Mouse (Mus musculus): ENCODE data around the gene Gm1043. TPM values are rescaled to one million over a fixed set of nuclear protein-coding genes. Genes with fewer than 3 reads are reported as not detected.

Gene Gm1043
- polyA plus RNA-seq, 1 experiment from 2014 or later, result not detected

- no peak for ATAC-seq (replicated peaks; ENCODE audit: insufficient number of reproducible peaks, low FRiP score, low TSS enrichment, low read depth)
- WGBS, result 2% methylated on average over 19 of the region's 19 CpGs
- no peaks in the 10 kb centered on the region for H3K9me3 ChIP-seq (replicated peaks; ENCODE audit: control insufficient read depth, low read length)
- H3K4me1 ChIP-seq (ENCODE audit: control insufficient read depth, insufficient read depth, low read length), result peaks cover 7% of the 10 kb centered on the region
- peak; percentile 88 for DNase-seq (ENCODE audit: low spot score)
- peaks cover 50% of the 10 kb centered on the region for H3K27me3 ChIP-seq (ENCODE audit: control insufficient read depth, insufficient read depth, low read length)
- H3K4me2 ChIP-seq (ENCODE audit: low read depth, low read length), result no peak overlapping the region
- no peak overlapping the region for H3K4me3 ChIP-seq (ENCODE audit: low read depth, low read length)
- H3K36me3 ChIP-seq (replicated peaks; ENCODE audit: control insufficient read depth, insufficient read depth, low read depth, low read length), result no peaks in the 10 kb centered on the region
- H3K27ac ChIP-seq (replicated peaks; ENCODE audit: low read depth, low read length), result no peak overlapping the region
- H3K9ac ChIP-seq (replicated peaks; ENCODE audit: low read length), result no peak overlapping the region
Measured at GRCm38 (mm10) chr5:37243169-37243886, 158.2 kb downstream of the Gm1043 start.

DNA sequence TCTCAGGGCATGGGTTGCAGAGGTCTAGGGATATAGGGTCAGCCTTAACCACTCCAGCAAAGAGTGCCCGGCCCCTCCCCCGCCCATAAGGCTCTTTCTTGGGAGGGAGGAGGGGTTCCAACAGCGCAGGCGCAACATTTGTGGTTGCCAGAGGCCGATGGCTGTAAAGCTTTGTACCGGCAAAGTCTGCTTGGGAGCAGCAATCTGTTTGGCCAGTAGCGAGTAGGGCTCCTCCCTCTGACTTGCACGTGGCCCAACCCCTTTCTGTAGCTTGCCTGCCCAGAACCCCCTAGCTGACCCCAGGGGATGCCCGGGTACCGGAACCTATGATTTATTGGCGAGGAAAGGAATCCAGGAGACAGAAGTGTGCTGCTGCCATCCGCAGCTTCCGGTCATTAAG lies 159.0 kb downstream of the Gm1043 start:
- Histone ChIP-seq H3K9ac (replicated peaks; ENCODE audit: low read length) (no peak overlapping the region), H3K36me3 (replicated peaks; ENCODE audit: control insufficient read depth, insufficient read depth, low read depth, low read length) (no peaks in the 10 kb centered on the region), H3K4me3 (ENCODE audit: low read depth, low read length) (0 out of 2 replicates have a peak overlapping the region, but pooled peaks have one; percentile 5), H3K9me3 (replicated peaks; ENCODE audit: control insufficient read depth, low read length) (no peaks in the 10 kb centered on the region), H3K4me2 (ENCODE audit: low read depth, low read length) (peak overlapping the region; percentile 7; the same call in 1 of the 2 replicates), H3K4me1 (ENCODE audit: control insufficient read depth, insufficient read depth, low read length) (peaks cover 7% of the 10 kb centered on the region), H3K27me3 (ENCODE audit: control insufficient read depth, insufficient read depth, low read length) (peaks cover 50% of the 10 kb centered on the region), H3K27ac (replicated peaks; ENCODE audit: low read depth, low read length) (no peak overlapping the region)
- ATAC-seq (replicated peaks; ENCODE audit: insufficient number of reproducible peaks, low FRiP score, low TSS enrichment, low read depth) (no peak), DNase-seq (ENCODE audit: low spot score) (peak; percentile 38)
- whole genome bisulfite sequencing, result 2% methylated on average over 13 of the region's 13 CpGs

DNA sequence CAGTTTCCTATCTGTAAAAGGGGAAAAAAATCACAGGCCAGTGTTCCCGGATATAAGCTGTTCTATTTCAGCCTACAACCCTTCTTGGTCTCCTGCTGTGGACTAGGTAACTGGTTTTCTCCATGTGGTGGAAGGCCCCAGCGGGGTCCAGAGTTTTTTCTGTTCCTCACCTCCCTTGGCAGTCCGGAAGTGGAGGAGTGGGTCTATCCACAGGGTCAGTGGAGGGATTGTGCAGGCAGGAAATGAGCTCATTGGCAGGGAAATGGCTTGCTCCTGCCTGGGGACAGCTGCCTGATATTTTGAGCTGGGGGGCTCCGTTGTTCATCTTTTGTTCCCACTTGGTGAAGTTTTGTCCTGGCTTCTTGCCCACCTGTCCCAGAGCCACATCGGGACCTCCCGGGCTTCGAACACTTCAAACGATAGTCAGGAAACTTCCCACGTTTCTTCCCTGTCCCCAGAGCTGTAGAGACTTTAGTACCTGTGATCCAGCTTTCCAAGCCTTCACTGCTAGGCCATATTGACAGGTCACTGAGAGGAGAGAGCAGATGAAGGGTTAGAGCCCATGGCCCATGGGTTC lies 159.6 kb downstream of the Gm1043 start:
- H3K27me3 ChIP-seq (ENCODE audit: control insufficient read depth, insufficient read depth, low read length), result peaks cover 50% of the 10 kb centered on the region
- no peaks in the 10 kb centered on the region for H3K36me3 ChIP-seq (replicated peaks; ENCODE audit: control insufficient read depth, insufficient read depth, low read depth, low read length)
- ATAC-seq (replicated peaks; ENCODE audit: insufficient number of reproducible peaks, low FRiP score, low TSS enrichment, low read depth) (no peak), DNase-seq (ENCODE audit: low spot score) (no peak)
- H3K27ac ChIP-seq (replicated peaks; ENCODE audit: low read depth, low read length), result no peak overlapping the region
- H3K9me3 ChIP-seq (replicated peaks; ENCODE audit: control insufficient read depth, low read length), result no peaks in the 10 kb centered on the region
- 36% methylated on average over 9 of the region's 9 CpGs for WGBS
- peaks cover 7% of the 10 kb centered on the region for H3K4me1 ChIP-seq (ENCODE audit: control insufficient read depth, insufficient read depth, low read length)
- H3K4me3 ChIP-seq (ENCODE audit: low read depth, low read length), result peak overlapping the region; percentile 5; the same call in 1 of the 2 replicates
- no peak overlapping the region; the same call in 1 of the 2 replicates for H3K4me2 ChIP-seq (ENCODE audit: low read depth, low read length)
- no peak overlapping the region for H3K9ac ChIP-seq (replicated peaks; ENCODE audit: low read length)

DNA sequence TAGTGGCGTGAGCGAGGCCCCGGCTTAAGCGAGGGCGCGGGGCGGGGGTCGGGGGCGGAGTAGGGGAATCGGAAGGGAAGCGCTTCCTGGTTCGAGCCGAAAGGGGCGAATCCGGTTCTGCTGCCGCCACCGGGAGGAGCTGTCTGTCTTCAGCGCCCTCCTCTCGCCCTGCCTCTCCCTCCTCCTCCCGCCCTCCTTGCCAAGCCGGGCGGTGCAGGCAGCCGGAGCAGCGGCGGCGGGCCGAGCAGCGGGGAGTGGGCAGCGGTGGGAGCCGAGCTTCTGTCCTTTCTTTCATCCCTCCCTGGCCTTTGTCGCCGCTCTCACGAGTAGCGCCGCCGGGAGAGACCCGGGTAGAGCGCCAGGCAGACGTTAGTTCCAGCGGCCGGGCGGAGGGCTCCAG lies 160.5 kb downstream of the Gm1043 start:
- Histone ChIP-seq H3K4me1 (ENCODE audit: control insufficient read depth, insufficient read depth, low read length) (peaks cover 7% of the 10 kb centered on the region), H3K4me3 (ENCODE audit: low read depth, low read length) (peak overlapping the region; percentile 63), H3K9me3 (replicated peaks; ENCODE audit: control insufficient read depth, low read length) (no peaks in the 10 kb centered on the region), H3K27ac (replicated peaks; ENCODE audit: low read depth, low read length) (peak overlapping the region; percentile 70), H3K4me2 (ENCODE audit: low read depth, low read length) (peak overlapping the region; percentile 93), H3K27me3 (ENCODE audit: control insufficient read depth, insufficient read depth, low read length) (peaks cover 48% of the 10 kb centered on the region), H3K36me3 (replicated peaks; ENCODE audit: control insufficient read depth, insufficient read depth, low read depth, low read length) (no peaks in the 10 kb centered on the region), H3K9ac (replicated peaks; ENCODE audit: low read length) (peak overlapping the region; percentile 63)
- DNase-seq (ENCODE audit: low spot score) (peak; percentile 76), ATAC-seq (replicated peaks; ENCODE audit: insufficient number of reproducible peaks, low FRiP score, low TSS enrichment, low read depth) (peak; percentile 47)
- WGBS, result 0% methylated on average over 29 of the region's 42 CpGs

DNA sequence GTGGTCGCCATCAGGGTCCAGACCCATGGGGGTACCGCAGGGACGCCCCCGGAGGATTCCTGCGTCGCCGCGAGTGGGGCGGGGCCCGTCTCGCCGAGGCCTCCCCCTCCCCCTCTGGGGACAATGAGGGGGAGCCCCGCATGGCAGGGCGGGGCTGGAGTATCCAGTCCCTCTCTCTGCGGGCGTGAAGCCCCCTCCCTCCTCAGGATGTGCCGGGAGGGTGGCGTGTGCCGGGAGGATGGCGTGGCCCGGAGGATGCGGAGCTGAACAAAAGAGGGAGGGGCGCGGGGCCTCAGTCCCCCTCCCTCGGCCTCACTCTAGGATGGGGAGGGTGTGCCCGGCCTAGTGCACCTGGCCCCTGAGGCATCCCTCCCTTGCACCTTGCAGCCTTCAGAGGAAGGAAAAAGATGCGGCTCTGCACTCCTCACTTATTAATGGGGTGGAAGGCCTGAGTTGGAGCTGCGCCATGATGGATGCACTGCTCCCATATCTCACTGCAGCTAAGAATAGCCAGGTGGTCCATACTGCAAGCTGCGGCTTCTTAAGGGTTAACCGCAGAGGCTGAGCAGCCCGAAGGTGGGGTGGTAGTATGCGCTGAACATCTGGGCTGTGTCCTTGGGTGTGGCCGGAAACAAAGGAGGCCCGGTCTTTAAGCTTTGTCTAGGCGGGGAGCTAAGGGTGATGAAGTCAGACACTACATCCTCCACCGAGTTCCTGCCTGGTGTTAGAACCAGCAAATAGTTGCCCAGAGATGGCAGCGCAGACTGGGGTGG lies 161.2 kb downstream of the Gm1043 start:
- Histone ChIP-seq H3K4me2 (ENCODE audit: low read depth, low read length) (peak overlapping the region; percentile 93), H3K9me3 (replicated peaks; ENCODE audit: control insufficient read depth, low read length) (no peaks in the 10 kb centered on the region), H3K27ac (replicated peaks; ENCODE audit: low read depth, low read length) (peak overlapping the region; percentile 70), H3K27me3 (ENCODE audit: control insufficient read depth, insufficient read depth, low read length) (peaks cover 42% of the 10 kb centered on the region), H3K4me1 (ENCODE audit: control insufficient read depth, insufficient read depth, low read length) (peaks cover 7% of the 10 kb centered on the region), H3K9ac (replicated peaks; ENCODE audit: low read length) (peak overlapping the region; percentile 63), H3K4me3 (ENCODE audit: low read depth, low read length) (peak overlapping the region; percentile 63), H3K36me3 (replicated peaks; ENCODE audit: control insufficient read depth, insufficient read depth, low read depth, low read length) (no peaks in the 10 kb centered on the region)
- ATAC-seq (replicated peaks; ENCODE audit: insufficient number of reproducible peaks, low FRiP score, low TSS enrichment, low read depth) (peak; percentile 52), DNase-seq (ENCODE audit: low spot score) (peak; percentile 37)
- WGBS, result 1% methylated on average over 31 of the region's 37 CpGs

DNA sequence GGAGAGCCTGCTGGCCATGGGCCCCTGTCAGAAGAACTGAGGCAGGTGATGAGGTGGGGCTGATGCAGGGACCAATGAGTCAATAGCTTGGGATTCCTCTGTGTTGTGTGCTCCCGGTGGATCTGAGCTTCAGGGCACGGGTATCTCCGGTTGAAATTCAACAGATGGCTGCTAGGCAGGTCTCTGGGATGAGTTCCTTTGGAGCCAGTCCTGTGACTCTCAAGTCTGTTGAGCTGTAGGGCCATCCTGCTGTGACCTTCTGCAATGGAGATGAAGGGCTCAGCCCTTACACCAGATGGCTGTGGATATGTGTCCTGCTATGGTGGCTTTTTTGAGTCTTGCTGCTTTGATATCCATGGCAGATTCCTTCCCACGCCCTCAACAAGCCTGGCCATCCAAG lies 162.3 kb downstream of the Gm1043 start:
- Histone ChIP-seq H3K4me2 (ENCODE audit: low read depth, low read length) (no peak overlapping the region), H3K27ac (replicated peaks; ENCODE audit: low read depth, low read length) (no peak overlapping the region), H3K36me3 (replicated peaks; ENCODE audit: control insufficient read depth, insufficient read depth, low read depth, low read length) (no peaks in the 10 kb centered on the region), H3K9ac (replicated peaks; ENCODE audit: low read length) (no peak overlapping the region), H3K4me1 (ENCODE audit: control insufficient read depth, insufficient read depth, low read length) (no peaks in the 10 kb centered on the region; the same call in 1 of the 2 replicates), H3K27me3 (ENCODE audit: control insufficient read depth, insufficient read depth, low read length) (peaks cover 30% of the 10 kb centered on the region), H3K9me3 (replicated peaks; ENCODE audit: control insufficient read depth, low read length) (no peaks in the 10 kb centered on the region), H3K4me3 (ENCODE audit: low read depth, low read length) (no peak overlapping the region)
- WGBS, result 52% methylated on average over 4 of the region's 4 CpGs
- no peak for DNase-seq (ENCODE audit: low spot score)
- no peak for ATAC-seq (replicated peaks; ENCODE audit: insufficient number of reproducible peaks, low FRiP score, low TSS enrichment, low read depth)

DNA sequence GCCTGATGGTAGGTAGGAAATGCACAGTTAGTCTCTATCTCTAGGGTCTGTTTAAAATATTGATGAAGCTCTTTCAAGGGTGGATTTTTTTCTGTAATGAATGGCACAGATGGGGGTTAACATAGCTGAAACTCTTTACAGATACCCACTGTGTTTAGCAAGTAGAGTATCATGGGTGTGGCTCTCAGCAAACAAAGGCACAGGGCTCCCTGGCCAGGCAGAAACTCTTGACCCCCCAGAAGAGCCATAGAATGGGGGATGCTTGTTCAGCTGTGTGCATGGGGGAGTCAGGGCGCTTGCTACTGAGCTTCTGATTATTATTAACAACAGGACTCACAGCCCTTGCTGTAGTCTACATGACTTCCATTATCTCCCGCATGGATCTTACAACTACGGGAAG lies 163.7 kb downstream of the Gm1043 start:
- H3K27ac ChIP-seq (replicated peaks; ENCODE audit: low read depth, low read length), result no peak overlapping the region
- ATAC-seq (replicated peaks; ENCODE audit: insufficient number of reproducible peaks, low FRiP score, low TSS enrichment, low read depth) (no peak), DNase-seq (ENCODE audit: low spot score) (no peak)
- H3K4me3 ChIP-seq (ENCODE audit: low read depth, low read length), result no peak overlapping the region
- WGBS, result 80% methylated on average over 3 of the region's 3 CpGs
- no peaks in the 10 kb centered on the region for H3K36me3 ChIP-seq (replicated peaks; ENCODE audit: control insufficient read depth, insufficient read depth, low read depth, low read length)
- no peak overlapping the region for H3K4me2 ChIP-seq (ENCODE audit: low read depth, low read length)
- no peaks in the 10 kb centered on the region; the same call in 1 of the 2 replicates for H3K4me1 ChIP-seq (ENCODE audit: control insufficient read depth, insufficient read depth, low read length)
- H3K27me3 ChIP-seq (ENCODE audit: control insufficient read depth, insufficient read depth, low read length), result peaks cover 21% of the 10 kb centered on the region
- H3K9me3 ChIP-seq (replicated peaks; ENCODE audit: control insufficient read depth, low read length), result no peaks in the 10 kb centered on the region
- no peak overlapping the region for H3K9ac ChIP-seq (replicated peaks; ENCODE audit: low read length)

Measured in embryonic facial prominence, embryonic 11.5 days (tissue).